Mouse (Mus musculus) hematopoietic stem cell, adult 5-6 weeks (primary cell): ENCODE measurements around the gene Ubald1. TPM values are rescaled to one million over a fixed set of nuclear protein-coding genes. Genes with fewer than 3 reads are reported as not detected.

ENCODE experiments used
- ATAC-seq, 2 experiments: fragments of 125-278 bp in 1 of 2; replicated peaks in 1 of 2; 2 replicates each; pipeline ENCODE4 v1.8.0; 2016 to 2017; ENCODE audit warnings: inconsistent platforms in 2 of 2, mild to moderate bottlenecking in 2 of 2, moderate number of reproducible peaks in 2 of 2, low read depth in 1 of 2, moderate TSS enrichment in 1 of 2; ENCODE audit not compliant: low FRiP score in 2 of 2, poor library complexity in 2 of 2, severe bottlenecking in 2 of 2, insufficient read depth in 1 of 2, low TSS enrichment in 1 of 2
- total RNA-seq: library from RNA; stranded (forward); fragments of 172-1452, 232-1000 nt; gene quantifications from 2 replicates; pipeline ENCODE4 v1.2.3, GENCODE M21; 2017

The Ubald1 gene
- total RNA-seq, 1 experiment from 2014 or later = 40.4 TPM

DNA sequence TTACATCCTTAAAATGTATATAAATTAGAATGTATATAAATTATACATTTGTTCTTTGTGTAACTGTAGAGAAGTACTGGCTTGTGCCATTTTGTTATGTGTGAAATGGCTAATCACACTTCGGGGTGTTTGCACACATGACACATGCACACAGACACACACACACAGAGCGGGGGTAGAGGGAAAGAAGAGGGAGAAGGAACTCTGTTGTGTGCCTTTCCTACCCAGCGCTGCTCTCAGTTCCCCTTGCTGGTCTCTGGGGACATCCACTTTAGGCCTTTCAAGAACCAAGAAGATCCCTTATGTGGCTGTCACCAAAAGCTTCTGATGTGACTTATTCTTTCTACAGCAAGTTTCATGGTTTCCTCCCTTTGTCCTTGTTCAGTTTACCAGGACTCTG is 33.1 kb downstream of the Ubald1 start:
- no peak for ATAC-seq

GRCm38 (mm10) chr16:4840231-4840630 is 39.9 kb downstream of the Ubald1 start:
- ATAC-seq = no peak

- no peak for ATAC-seq
These were observed 40.6 kb downstream of the Ubald1 start for GRCm38 (mm10) chr16:4839552-4839951.

- ATAC-seq = no peak
These were observed 42.5 kb downstream of the Ubald1 start for GRCm38 (mm10) chr16:4837631-4838030.

GRCm38 (mm10) chr16:4835191-4835590 is 44.9 kb downstream of the Ubald1 start, which contains the start of gene 4930562C15Rik:
4930562C15Rik (plus strand) TSS chr16:4835416.
- ATAC-seq = no peak

DNA sequence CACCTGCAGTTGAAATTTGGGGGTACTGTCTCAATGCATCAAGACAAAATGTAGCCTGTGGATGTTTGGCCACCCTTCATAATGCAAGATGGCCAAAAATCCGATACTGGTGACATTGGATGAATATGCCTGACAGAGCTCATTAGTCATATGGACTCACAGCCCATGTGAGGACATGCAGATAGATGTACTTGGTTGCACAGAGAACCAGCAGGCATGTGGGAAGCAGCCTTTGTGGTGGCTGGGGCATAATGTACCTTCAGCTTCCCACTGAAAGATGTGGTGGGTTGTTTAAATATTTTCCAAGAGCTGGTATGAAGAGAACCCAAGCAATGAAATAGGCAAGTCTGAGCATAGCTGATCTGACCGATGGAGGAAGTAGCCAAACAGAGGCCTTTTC is 46.3 kb downstream of the Ubald1 start:
- no peak for ATAC-seq

DNA sequence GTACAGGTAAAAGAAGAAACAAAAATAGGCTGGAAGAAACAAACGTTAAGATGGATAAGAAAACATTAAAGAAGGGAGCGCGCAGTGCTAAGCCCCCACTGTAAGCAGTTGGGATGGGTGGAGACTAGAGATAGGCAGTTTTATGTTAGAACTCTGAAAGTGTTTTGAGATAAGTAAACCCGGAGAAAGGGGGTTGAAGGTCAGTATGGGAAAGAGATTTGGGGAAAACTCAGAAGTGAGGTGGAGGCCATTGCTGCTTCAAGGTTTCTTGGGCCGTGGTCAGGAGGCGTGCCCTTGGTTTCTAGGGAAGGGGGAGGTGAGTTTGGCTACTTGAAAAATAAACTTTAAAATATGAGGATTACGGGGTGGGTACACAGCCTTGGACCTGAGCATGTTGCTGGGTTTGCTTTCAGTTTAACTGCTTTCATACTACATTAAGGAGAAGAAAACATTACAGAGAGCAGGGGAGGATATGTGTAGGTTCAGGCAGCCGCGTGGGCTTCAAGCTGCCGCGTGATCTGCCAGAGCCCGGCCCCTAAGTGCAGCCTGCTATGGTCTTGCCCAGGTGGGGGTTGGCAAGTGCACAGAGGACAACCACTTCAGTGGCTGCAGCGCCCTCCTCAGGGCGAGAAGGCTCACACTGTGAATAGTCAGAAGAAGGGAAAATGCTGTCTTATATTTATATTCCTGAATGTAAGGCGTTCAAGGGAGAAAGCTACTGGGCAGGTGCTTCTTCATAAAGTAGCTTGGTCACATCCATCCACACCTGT is 48.3 kb downstream of the Ubald1 start:
- ATAC-seq = no peak

GRCm38 (mm10) chr16:4829271-4829900 is 50.7 kb downstream of the Ubald1 start:
- no peak for ATAC-seq

- ATAC-seq = no peak
These were observed 52.5 kb downstream of the Ubald1 start for GRCm38 (mm10) chr16:4827639-4828038.

Other genes with a start within 250 kb of the Ubald1 start
- 0.89 and 1.8 TPM in 2 replicates for gene Vasn, start 240.4 kb downstream of the Ubald1 start, total RNA-seq
- 55.2 and 76.0 TPM in 2 replicates for gene Dnaja3, start 240.3 kb downstream of the Ubald1 start, total RNA-seq
- gene Coro7, start 200.5 kb downstream of the Ubald1 start, total RNA-seq = 65.0 and 67.3 TPM in 2 replicates
- 56.7 and 84.0 TPM in 2 replicates for gene Nmral1, start 161.0 kb downstream of the Ubald1 start, total RNA-seq
- gene Hmox2, start 154.0 kb downstream of the Ubald1 start, total RNA-seq = 104 and 109 TPM in 2 replicates
- gene Cdip1, start 90.0 kb downstream of the Ubald1 start, total RNA-seq = 15.6 and 19.4 TPM in 2 replicates
- 3.4 TPM in 1 of 2 replicates, not detected in the other for gene 4930562C15Rik, start 44.9 kb downstream of the Ubald1 start, total RNA-seq
- 16.5 and 26.0 TPM in 2 replicates for gene Mgrn1, start 5.9 kb upstream of the Ubald1 start, total RNA-seq
- 12.8 and 22.6 TPM in 2 replicates for gene Nudt16l1, start 58.4 kb upstream of the Ubald1 start, total RNA-seq
- 26.9 and 30.8 TPM in 2 replicates for gene Anks3, start 83.9 kb upstream of the Ubald1 start, total RNA-seq
- not detected in 2 replicates for gene Sept12, start 117.5 kb upstream of the Ubald1 start, total RNA-seq
- gene Smim22, start 127.0 kb upstream of the Ubald1 start, total RNA-seq = not detected in 2 replicates
- gene Rogdi, start 133.2 kb upstream of the Ubald1 start, total RNA-seq = 5.0 and 5.3 TPM in 2 replicates
- 96.6 and 102 TPM in 2 replicates for gene Glyr1, start 169.5 kb upstream of the Ubald1 start, total RNA-seq
- gene Ubn1, start 169.7 kb upstream of the Ubald1 start, total RNA-seq = 51.5 and 57.7 TPM in 2 replicates